Mouse (Mus musculus) lung, postnatal 0 days (tissue): ENCODE data around the gene Med19.
A peak's percentile ranks its signal among the peaks of the same experiment; 100 is the strongest.

Source experiments
- CTCF ChIP-seq: IDR thresholded peaks from 2 replicates; pipeline ENCODE4 v1.5.1; 2016; ENCODE audit warnings: antibody characterized with exemption, mild to moderate bottlenecking
- EP300 ChIP-seq: IDR thresholded peaks from 2 replicates; pipeline ENCODE4 v1.6.1; 2016; ENCODE audit warnings: antibody characterized with exemption, mild to moderate bottlenecking, control low read depth

DNA sequence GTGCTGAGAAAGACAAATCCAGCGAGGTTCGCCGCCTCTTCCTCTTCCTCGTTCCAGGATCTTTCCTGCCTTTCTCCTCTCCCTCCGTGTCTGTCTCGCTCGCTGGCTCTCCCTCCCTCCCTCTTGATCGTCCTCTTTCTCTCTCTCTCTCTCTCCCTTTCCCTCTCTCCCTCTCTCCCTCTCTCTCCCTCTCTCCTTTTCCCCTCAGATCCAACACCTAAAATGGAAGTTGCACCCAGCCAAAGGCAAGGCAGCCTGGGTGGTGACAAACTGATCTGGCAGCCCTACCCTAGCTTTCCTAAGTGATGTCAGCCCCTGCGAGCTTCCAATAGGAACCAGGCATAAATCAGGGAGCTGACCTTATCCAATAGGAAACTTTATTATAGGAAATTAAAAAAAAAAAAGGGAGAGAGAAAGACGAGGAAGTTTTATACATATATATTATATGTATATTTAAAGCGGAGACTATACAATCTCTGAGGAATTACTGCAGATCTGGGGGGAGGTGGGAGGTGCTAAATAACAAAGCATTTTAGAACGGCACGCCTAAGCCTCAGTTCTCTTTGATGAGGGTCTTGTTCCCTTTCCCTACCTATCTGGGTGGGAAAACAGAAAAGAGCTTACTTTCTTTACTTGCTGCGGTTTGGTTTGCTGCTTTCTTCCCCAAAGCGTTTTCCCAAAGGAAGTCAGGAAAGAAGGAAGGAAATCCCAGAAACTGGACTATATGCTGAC lies 27.6 kb upstream of the Med19 start, which contains the start of gene Ctnnd1:
- TF ChIP-seq CTCF (no peak), EP300 (peak; percentile 54)
